Comparison of ENCODE assay signal across 16 mouse cellular contexts in genomic region chr7:70069662-70070061, GRCm38 (mm10).
DNase-seq lines count a peak whose midpoint lies in the region; ATAC-seq lines count a peak whose summit lies in the region.
"Had no signal": no experiment of that assay in that cellular context is flagged by ENCODE, and none has a peak within 500 bp of the region (broad histone marks: within the 10 kb centered on the region; RNA-seq: fewer than 3 reads in every experiment).

No protein-coding gene starts in this region.

- H3K4me3 ChIP-seq in heart, embryonic 10.5 days: no peak overlapping the region
- no peak overlapping the region for H3K4me3 ChIP-seq in midbrain, embryonic 10.5 days
- no peak overlapping the region for H3K4me3 ChIP-seq in midbrain, embryonic 15.5 days
- H3K4me3 ChIP-seq in forebrain, embryonic 14.5 days (ENCODE audit: low read depth, low read length): no peak overlapping the region
- no peak overlapping the region for H3K4me3 ChIP-seq in midbrain, embryonic 13.5 days (replicated peaks)
- H3K4me3 ChIP-seq: embryonic facial prominence, embryonic 10.5 days; lung, embryonic 15.5 days had no signal

- no peak overlapping the region for H3K27ac ChIP-seq in heart, embryonic 10.5 days
- peak overlapping the region; percentile 77 for H3K27ac ChIP-seq in midbrain, embryonic 10.5 days (replicated peaks)
- H3K27ac ChIP-seq in midbrain, embryonic 15.5 days: no peak overlapping the region
- H3K27ac ChIP-seq in forebrain, embryonic 14.5 days (ENCODE audit: low read depth, low read length): no peak overlapping the region
- H3K27ac ChIP-seq in midbrain, embryonic 13.5 days: peak overlapping the region; percentile 53; the same call in 1 of the 2 replicates
- H3K27ac ChIP-seq: embryonic facial prominence, embryonic 10.5 days; kidney, postnatal 0 days; liver, embryonic 14.5 days; lung, embryonic 15.5 days; macrophage had no signal

- H3K9ac ChIP-seq in midbrain, embryonic 15.5 days: no peak overlapping the region
- no peak overlapping the region for H3K9ac ChIP-seq in forebrain, embryonic 14.5 days (ENCODE audit: low read length)
- H3K9ac ChIP-seq in midbrain, embryonic 13.5 days (replicated peaks): no peak overlapping the region
- H3K9ac ChIP-seq: liver, embryonic 14.5 days; lung, embryonic 15.5 days had no signal

- ATAC-seq in midbrain, embryonic 15.5 days (replicated peaks): no peak
- peak; percentile 52; the same call in 1 of the 2 replicates for ATAC-seq in forebrain, embryonic 14.5 days
- ATAC-seq in midbrain, embryonic 13.5 days: no peak

- H3K36me3 ChIP-seq in heart, embryonic 10.5 days: no peaks in the 10 kb centered on the region
- H3K36me3 ChIP-seq in midbrain, embryonic 10.5 days: no peaks in the 10 kb centered on the region
- no peaks in the 10 kb centered on the region for H3K36me3 ChIP-seq in midbrain, embryonic 15.5 days (replicated peaks)
- H3K36me3 ChIP-seq in forebrain, embryonic 14.5 days (ENCODE audit: control insufficient read depth, insufficient read depth, low read length): no peaks in the 10 kb centered on the region
- no peaks in the 10 kb centered on the region for H3K36me3 ChIP-seq in midbrain, embryonic 13.5 days
- H3K36me3 ChIP-seq: embryonic facial prominence, embryonic 10.5 days; lung, embryonic 15.5 days had no signal

- H3K4me1 ChIP-seq in heart, embryonic 10.5 days: peaks cover 9% of the 10 kb centered on the region
- peaks cover 43% of the 10 kb centered on the region for H3K4me1 ChIP-seq in midbrain, embryonic 10.5 days
- H3K4me1 ChIP-seq in midbrain, embryonic 15.5 days: peaks cover 21% of the 10 kb centered on the region
- H3K4me1 ChIP-seq in forebrain, embryonic 14.5 days (ENCODE audit: control insufficient read depth, insufficient read depth, low read length): peaks cover 9% of the 10 kb centered on the region
- peaks cover 31% of the 10 kb centered on the region for H3K4me1 ChIP-seq in midbrain, embryonic 13.5 days (replicated peaks)

- DNase-seq in heart, adult 11 months: peak; percentile 68
- no peak for DNase-seq in heart, embryonic 10.5 days (ENCODE audit: low spot score)
- DNase-seq in midbrain, embryonic 10.5 days (ENCODE audit: low spot score): no peak
- DNase-seq in forebrain, embryonic 14.5 days (ENCODE audit: low spot score): peak; percentile 61
- no peak for DNase-seq in urinary bladder, postnatal 14 days (ENCODE audit: low spot score)
- DNase-seq: adrenal gland, adult 8-10 months; cerebellum, adult 18-20 months; gastrocnemius, postnatal 14 days; kidney, adult 18-20 months had no signal

- 35% methylated on average over 1 of the region's 1 CpGs for WGBS in heart, embryonic 10.5 days
- 33% methylated on average over 1 of the region's 1 CpGs for WGBS in midbrain, embryonic 10.5 days
- 56% methylated on average over 1 of the region's 1 CpGs for WGBS in midbrain, embryonic 15.5 days
- 45% methylated on average over 1 of the region's 1 CpGs for WGBS in forebrain, embryonic 14.5 days
- 48% methylated on average over 1 of the region's 1 CpGs for WGBS in midbrain, embryonic 13.5 days

- no peaks in the 10 kb centered on the region for H3K9me3 ChIP-seq in heart, embryonic 10.5 days
- no peaks in the 10 kb centered on the region for H3K9me3 ChIP-seq in midbrain, embryonic 10.5 days (replicated peaks)
- no peaks in the 10 kb centered on the region for H3K9me3 ChIP-seq in midbrain, embryonic 15.5 days
- no peaks in the 10 kb centered on the region for H3K9me3 ChIP-seq in forebrain, embryonic 14.5 days (replicated peaks; ENCODE audit: control insufficient read depth, low read length)
- no peaks in the 10 kb centered on the region for H3K9me3 ChIP-seq in midbrain, embryonic 13.5 days
- H3K9me3 ChIP-seq: embryonic facial prominence, embryonic 10.5 days; lung, embryonic 15.5 days had no signal

- H3K4me2 ChIP-seq in midbrain, embryonic 15.5 days: no peak overlapping the region
- H3K4me2 ChIP-seq in forebrain, embryonic 14.5 days (ENCODE audit: low read length): no peak overlapping the region
- no peak overlapping the region for H3K4me2 ChIP-seq in midbrain, embryonic 13.5 days (replicated peaks)
- H3K4me2 ChIP-seq: lung, embryonic 15.5 days had no signal

- H3K27me3 ChIP-seq in heart, embryonic 10.5 days (ENCODE audit: insufficient read depth, poor library complexity, severe bottlenecking): no peaks in the 10 kb centered on the region
- H3K27me3 ChIP-seq in midbrain, embryonic 10.5 days (ENCODE audit: low read depth, poor library complexity, severe bottlenecking): peaks cover 50% of the 10 kb centered on the region
- H3K27me3 ChIP-seq in midbrain, embryonic 15.5 days (replicated peaks): no peaks in the 10 kb centered on the region
- H3K27me3 ChIP-seq in forebrain, embryonic 14.5 days (replicated peaks; ENCODE audit: control insufficient read depth, insufficient read depth, low read length): no peaks in the 10 kb centered on the region
- peaks cover 7% of the 10 kb centered on the region for H3K27me3 ChIP-seq in midbrain, embryonic 13.5 days
- H3K27me3 ChIP-seq: lung, embryonic 15.5 days had no signal

Comparison
In these comparisons a context has a peak if more than half of its experiments do, and no peak if none do; other contexts are left out.
1. DNase-seq: peak in heart, adult 11 months (single experiment) and forebrain, embryonic 14.5 days (single experiment); none in heart, embryonic 10.5 days (single experiment), midbrain, embryonic 10.5 days (single experiment) and urinary bladder, postnatal 14 days (single experiment).
2. H3K27ac ChIP-seq: peak in midbrain, embryonic 10.5 days (single experiment) and midbrain, embryonic 13.5 days (single experiment); none in heart, embryonic 10.5 days (single experiment), midbrain, embryonic 15.5 days (single experiment) and forebrain, embryonic 14.5 days (single experiment).